ENCODE assay signal across 19 mouse cellular contexts in the genomic region with DNA sequence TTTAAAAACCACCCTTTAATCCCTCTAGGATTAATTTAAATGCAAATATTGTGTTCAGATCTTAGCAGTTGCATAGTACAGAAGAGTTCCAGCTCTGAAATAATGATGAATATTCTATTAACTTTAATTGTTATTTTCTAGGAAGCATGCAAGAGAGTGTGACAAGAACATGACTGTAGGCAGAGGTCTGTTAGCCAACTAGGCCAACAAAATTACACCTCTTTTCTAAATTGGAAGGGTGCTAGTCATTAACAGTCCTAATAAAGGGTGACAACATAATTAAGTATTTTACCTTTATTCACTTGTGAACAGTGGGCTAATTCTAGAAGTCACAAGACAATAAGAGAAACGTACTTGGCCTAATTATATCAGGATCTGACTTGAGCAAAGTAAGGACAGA.
DNase-seq lines count a peak whose midpoint lies in the region; ATAC-seq and TF ChIP-seq lines count a peak whose summit lies in the region.
"Had no signal": no experiment of that assay in that cellular context is flagged by ENCODE, and none has a peak within 500 bp of the region (broad histone marks: within the 10 kb centered on the region; RNA-seq: fewer than 3 reads in every experiment).

No protein-coding gene starts in this region.

- peak; percentile 16 for DNase-seq in forebrain, embryonic 14.5 days (ENCODE audit: low spot score)
- DNase-seq in forebrain, postnatal 0 days, result no peak
- DNase-seq in forebrain, embryonic 11.5 days (ENCODE audit: low spot score), result no peak
- DNase-seq in brain, embryonic 14.5 days (ENCODE audit: low read depth), result peak; percentile 40
- DNase-seq in left cerebral cortex, postnatal 36 days (ENCODE audit: low spot score in 2 of 2), result no peak
- DNase-seq: adrenal gland, adult 2 months; adrenal gland, postnatal 10 days; adrenal gland, postnatal 25 days; cerebellum, adult 11 months; cerebellum, adult 18-20 months; cerebellum, adult 8-10 months; cerebellum, adult 9-11 months; cerebellum, postnatal 14 days; cerebellum, postnatal 36 days; embryo, embryonic 11 days had no signal

- no peaks in the 10 kb centered on the region for H3K36me3 ChIP-seq in forebrain, embryonic 14.5 days (ENCODE audit: control insufficient read depth, insufficient read depth, low read length)
- no peaks in the 10 kb centered on the region for H3K36me3 ChIP-seq in forebrain, postnatal 0 days (ENCODE audit: insufficient read depth)
- no peaks in the 10 kb centered on the region for H3K36me3 ChIP-seq in forebrain, embryonic 16.5 days (ENCODE audit: control insufficient read depth, insufficient read depth)
- no peaks in the 10 kb centered on the region for H3K36me3 ChIP-seq in forebrain, embryonic 11.5 days (ENCODE audit: control insufficient read depth, insufficient read depth, low read length)
- H3K36me3 ChIP-seq: embryonic facial prominence, embryonic 13.5 days; embryonic facial prominence, embryonic 15.5 days had no signal

- no peak overlapping the region for H3K9ac ChIP-seq in forebrain, embryonic 14.5 days (ENCODE audit: low read length)
- no peak overlapping the region for H3K9ac ChIP-seq in forebrain, postnatal 0 days
- H3K9ac ChIP-seq in forebrain, embryonic 16.5 days (replicated peaks; ENCODE audit: low read depth, low read length), result no peak overlapping the region
- H3K9ac ChIP-seq in forebrain, embryonic 11.5 days (ENCODE audit: low read length), result no peak overlapping the region
- H3K9ac ChIP-seq: embryonic facial prominence, embryonic 13.5 days; embryonic facial prominence, embryonic 15.5 days had no signal

- H3K27me3 ChIP-seq in forebrain, embryonic 14.5 days (replicated peaks; ENCODE audit: control insufficient read depth, insufficient read depth, low read length), result no peaks in the 10 kb centered on the region
- H3K27me3 ChIP-seq in forebrain, postnatal 0 days (ENCODE audit: insufficient read depth, low read length), result no peaks in the 10 kb centered on the region
- no peaks in the 10 kb centered on the region for H3K27me3 ChIP-seq in forebrain, embryonic 16.5 days (replicated peaks; ENCODE audit: control insufficient read depth, insufficient read depth, low read length)
- no peaks in the 10 kb centered on the region for H3K27me3 ChIP-seq in forebrain, embryonic 11.5 days (ENCODE audit: control insufficient read depth, insufficient read depth, low read length)
- H3K27me3 ChIP-seq: embryonic facial prominence, embryonic 13.5 days; embryonic facial prominence, embryonic 15.5 days had no signal

- peak; percentile 48; the same call in 1 of the 2 replicates for ATAC-seq in forebrain, embryonic 14.5 days
- no peak; the same call in 1 of the 2 replicates for ATAC-seq in forebrain, postnatal 0 days
- ATAC-seq in forebrain, embryonic 16.5 days, result peak; percentile 87
- no peak for ATAC-seq in forebrain, embryonic 11.5 days (replicated peaks; ENCODE audit: low FRiP score)

- H3K9me3 ChIP-seq in forebrain, embryonic 14.5 days (replicated peaks; ENCODE audit: control insufficient read depth, low read length), result no peaks in the 10 kb centered on the region
- H3K9me3 ChIP-seq in forebrain, postnatal 0 days (ENCODE audit: low read length), result no peaks in the 10 kb centered on the region
- no peaks in the 10 kb centered on the region for H3K9me3 ChIP-seq in forebrain, embryonic 16.5 days (ENCODE audit: control insufficient read depth, low read length)
- no peaks in the 10 kb centered on the region for H3K9me3 ChIP-seq in forebrain, embryonic 11.5 days (ENCODE audit: control insufficient read depth, low read length)
- H3K9me3 ChIP-seq: embryonic facial prominence, embryonic 13.5 days; embryonic facial prominence, embryonic 15.5 days had no signal

- H3K4me2 ChIP-seq in forebrain, embryonic 14.5 days (ENCODE audit: low read length), result no peak overlapping the region
- no peak overlapping the region for H3K4me2 ChIP-seq in forebrain, postnatal 0 days (ENCODE audit: low read depth)
- H3K4me2 ChIP-seq in forebrain, embryonic 16.5 days (ENCODE audit: low read length), result no peak overlapping the region
- H3K4me2 ChIP-seq in forebrain, embryonic 11.5 days (ENCODE audit: low read depth, low read length, severe bottlenecking), result no peak overlapping the region
- H3K4me2 ChIP-seq: embryonic facial prominence, embryonic 13.5 days; embryonic facial prominence, embryonic 15.5 days had no signal

- H3K4me1 ChIP-seq in forebrain, embryonic 14.5 days (ENCODE audit: control insufficient read depth, insufficient read depth, low read length), result no peaks in the 10 kb centered on the region
- no peaks in the 10 kb centered on the region for H3K4me1 ChIP-seq in forebrain, postnatal 0 days (ENCODE audit: insufficient read depth)
- H3K4me1 ChIP-seq in forebrain, embryonic 16.5 days (replicated peaks; ENCODE audit: control insufficient read depth, insufficient read depth, low read length), result no peaks in the 10 kb centered on the region
- no peaks in the 10 kb centered on the region for H3K4me1 ChIP-seq in forebrain, embryonic 11.5 days (replicated peaks; ENCODE audit: control insufficient read depth, insufficient read depth, low read length)
- H3K4me1 ChIP-seq: embryonic facial prominence, embryonic 13.5 days; embryonic facial prominence, embryonic 15.5 days had no signal

- no peak for TF ChIP-seq CTCF in forebrain, postnatal 0 days (IDR thresholded peaks at IDR 0.05; ENCODE audit: low read depth)
- TF ChIP-seq CTCF in brain, embryonic 14.5 days (IDR thresholded peaks at IDR 0.05; ENCODE audit: borderline replicate concordance, extremely low read depth, insufficient read depth, insufficient read length), result no peak

- intact Hi-C loops in left cerebral cortex, postnatal 36 days (cut with DNase I), result no loop called here

- no peak for TF ChIP-seq POLR2A in brain, embryonic 14.5 days (IDR thresholded peaks at IDR 0.05; ENCODE audit: borderline replicate concordance, extremely low read depth, insufficient read depth, insufficient read length, poor library complexity, severe bottlenecking)

- WGBS in forebrain, embryonic 14.5 days, result 16% methylated on average over 1 of the region's 1 CpGs
- 17% methylated on average over 1 of the region's 1 CpGs for WGBS in forebrain, postnatal 0 days
- 11% methylated on average over 1 of the region's 1 CpGs for WGBS in forebrain, embryonic 16.5 days
- 38% methylated on average over 1 of the region's 1 CpGs for WGBS in forebrain, embryonic 11.5 days

- no peak overlapping the region for H3K27ac ChIP-seq in forebrain, embryonic 14.5 days (ENCODE audit: low read depth, low read length)
- H3K27ac ChIP-seq in forebrain, postnatal 0 days (ENCODE audit: low read depth, low read length), result no peak overlapping the region
- H3K27ac ChIP-seq in forebrain, embryonic 16.5 days (ENCODE audit: low read length), result no peak overlapping the region
- H3K27ac ChIP-seq in forebrain, embryonic 11.5 days (ENCODE audit: low read depth, low read length), result no peak overlapping the region
- H3K27ac ChIP-seq: embryonic facial prominence, embryonic 13.5 days; embryonic facial prominence, embryonic 15.5 days had no signal

- H3K4me3 ChIP-seq in forebrain, embryonic 14.5 days (ENCODE audit: low read depth, low read length), result no peak overlapping the region
- no peak overlapping the region for H3K4me3 ChIP-seq in forebrain, postnatal 0 days (ENCODE audit: low read depth, low read length)
- H3K4me3 ChIP-seq in forebrain, embryonic 16.5 days (replicated peaks; ENCODE audit: low read length), result no peak overlapping the region
- H3K4me3 ChIP-seq in forebrain, embryonic 11.5 days (ENCODE audit: low read depth, low read length), result no peak overlapping the region
- H3K4me3 ChIP-seq: embryonic facial prominence, embryonic 13.5 days; embryonic facial prominence, embryonic 15.5 days; erythroblast, embryonic 14.5 days had no signal

Comparison
In these comparisons a context has a peak if more than half of its experiments do, and no peak if none do; other contexts are left out.
1. ATAC-seq: peak in forebrain, embryonic 14.5 days (single experiment) and forebrain, embryonic 16.5 days (single experiment); none in forebrain, postnatal 0 days (single experiment) and forebrain, embryonic 11.5 days (single experiment).
2. DNase-seq: peak in forebrain, embryonic 14.5 days (single experiment) and brain, embryonic 14.5 days (single experiment); none in forebrain, postnatal 0 days (single experiment), forebrain, embryonic 11.5 days (single experiment) and left cerebral cortex, postnatal 36 days (0 of 2).